Mouse (Mus musculus) sigmoid colon, adult 10 weeks (tissue): Measurements from ENCODE around the gene Zfp30. TPM values are rescaled to one million over a fixed set of nuclear protein-coding genes. Genes with fewer than 3 reads are reported as not detected.

Source experiments
- polyA plus RNA-seq: library from polyadenylated mRNA; stranded (reverse); fragments of 350-450 nt; fragmentation: Illumina TruSeq; extraction: RNeasy Lipid Tissue Mini Kit (QIAGEN cat#74804); gene quantifications from one replicate; pipeline ENCODE4 v1.2.3, GENCODE M21; 2014; ENCODE audit warnings: low read depth, low replicate concordance

Gene Zfp30
- 0.91 TPM for polyA plus RNA-seq

DNA sequence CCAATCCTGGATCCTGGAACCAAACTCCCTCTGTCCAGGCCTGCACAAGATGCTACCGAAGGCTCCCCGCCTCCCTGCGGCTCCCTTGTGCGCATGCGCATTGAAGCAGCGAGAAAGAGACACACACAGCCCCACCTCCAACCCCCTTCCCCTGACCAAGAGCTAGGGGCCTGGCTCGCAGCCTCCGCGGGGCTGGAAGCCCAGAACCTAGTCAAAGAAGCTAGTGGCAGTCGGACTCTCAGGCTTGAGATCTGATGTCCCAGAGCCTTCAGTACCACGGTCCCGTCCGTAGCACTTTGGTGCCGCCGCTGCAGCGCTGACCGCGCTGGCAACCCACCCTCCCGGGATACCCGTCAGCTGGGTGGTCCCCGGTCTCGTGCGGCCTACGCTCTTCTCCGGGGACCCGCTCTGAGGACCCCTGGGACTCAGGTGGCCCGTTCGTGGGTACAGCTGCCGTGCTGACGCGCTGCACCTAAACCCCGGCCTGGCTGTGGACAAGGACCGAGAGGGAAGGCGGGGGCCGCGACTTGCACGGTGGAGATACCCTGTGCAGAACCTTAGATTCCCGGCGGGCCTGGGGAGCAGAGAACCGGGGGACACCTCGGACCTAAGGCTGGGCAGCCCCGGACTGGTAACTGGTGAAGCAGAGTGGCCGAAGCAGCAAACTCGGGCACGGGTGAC lies at the start of gene Zfp30:
Gene Zfp30, plus strand, starts transcription at position 128 of the 681 bp plus-strand sequence.

DNA sequence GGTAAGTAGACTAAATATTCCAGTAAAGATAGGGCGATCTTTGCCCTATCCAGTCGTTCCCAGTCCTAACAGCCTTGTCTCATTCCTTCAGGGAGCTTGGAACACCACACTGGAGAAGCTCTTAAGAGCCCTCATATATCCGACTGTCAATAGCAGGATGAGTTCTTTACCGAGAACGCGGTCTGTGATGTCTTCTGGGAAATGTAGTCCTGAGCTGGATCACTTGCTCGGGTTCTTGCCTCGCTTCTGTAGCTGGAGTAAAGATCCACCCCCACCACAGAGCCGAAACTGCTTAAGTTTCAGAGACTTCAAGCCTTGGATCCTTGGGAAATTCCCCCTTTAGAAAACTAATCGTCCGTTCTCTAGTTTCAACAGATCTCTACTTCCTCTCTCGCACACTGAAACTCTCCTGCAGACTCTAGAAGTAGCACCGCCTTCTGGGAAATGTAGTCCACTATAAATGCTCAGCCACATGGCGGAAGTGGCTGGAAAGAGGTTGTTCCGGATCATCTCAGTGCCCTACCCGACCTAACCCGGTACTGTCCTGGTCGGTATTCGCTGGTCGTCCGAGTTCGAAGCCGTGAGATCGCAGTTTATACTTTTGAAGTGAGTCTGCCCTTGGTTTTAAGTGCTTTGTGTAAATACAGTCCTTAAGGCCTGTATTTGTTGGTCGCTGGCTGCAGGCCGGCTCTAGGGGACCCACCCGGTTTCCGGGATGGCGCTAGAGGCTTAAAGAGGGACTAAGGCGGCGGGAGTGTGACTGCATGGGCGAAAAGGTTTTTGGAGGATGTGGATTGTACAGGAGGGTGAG lies 15.5 kb upstream of the Zfp30 start, which contains the start of gene Zfp84:
Gene Zfp84, plus strand, starts transcription at position 463 of the 811 bp plus-strand sequence.

DNA sequence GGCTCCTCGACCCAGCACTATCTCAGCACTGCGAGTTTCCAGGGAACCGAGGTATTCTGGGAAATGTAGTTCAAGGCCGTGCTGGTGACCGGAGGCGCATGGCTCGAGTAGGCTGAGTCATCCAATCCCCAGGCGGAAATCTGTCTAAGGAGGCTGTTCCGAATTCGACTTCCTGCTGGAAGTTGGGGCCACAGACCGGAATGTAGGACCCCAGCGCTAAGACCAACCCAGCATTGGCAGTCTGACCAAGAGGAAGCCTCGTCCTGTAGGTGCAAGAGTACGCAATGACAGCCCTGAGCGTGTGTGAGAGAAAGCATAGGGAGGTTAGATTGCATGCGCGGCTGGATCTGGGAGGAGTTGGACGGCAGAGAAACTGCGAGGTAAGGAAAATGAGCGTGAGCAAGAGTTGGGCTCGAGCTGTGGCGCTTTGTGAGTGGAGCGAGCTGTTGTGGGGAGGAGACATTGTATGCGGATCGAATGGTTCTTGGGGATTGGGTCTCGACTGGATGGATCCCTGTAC lies 32.2 kb downstream of the Zfp30 start, which contains the start of gene Zfp790:
Gene Zfp790, plus strand, starts transcription at position 205 of the 520 bp plus-strand sequence.

Other genes starting within 250 kb of the Zfp30 start
- not detected for gene Catsperg2, start 57.0 kb upstream of the Zfp30 start, polyA plus RNA-seq
- gene Zfp84, start 15.4 kb upstream of the Zfp30 start, polyA plus RNA-seq = 14.6 TPM
- gene Zfp790, start 32.1 kb downstream of the Zfp30 start, polyA plus RNA-seq = 10.7 TPM
- 2.3 TPM for gene Zfp940, start 69.7 kb downstream of the Zfp30 start, polyA plus RNA-seq
- gene Zfp420, start 76.0 kb downstream of the Zfp30 start, polyA plus RNA-seq = 21.9 TPM
- 5.2 TPM for gene Zfp27, start 122.6 kb downstream of the Zfp30 start, polyA plus RNA-seq
- 8.7 TPM for gene Zfp383, start 124.2 kb downstream of the Zfp30 start, polyA plus RNA-seq
- gene Zfp74, start 170.1 kb downstream of the Zfp30 start, polyA plus RNA-seq = 5.9 TPM
- 6.9 TPM for gene Zfp568, start 200.0 kb downstream of the Zfp30 start, polyA plus RNA-seq